Mouse (Mus musculus): Measurements from ENCODE around the gene Ppm1k.
"Not testable (repeated sequence)": the region's sequence is repeated elsewhere in the genome, so short reads cannot be mapped to it uniquely, and the experiment has no call there.

The Ppm1k gene

DNA sequence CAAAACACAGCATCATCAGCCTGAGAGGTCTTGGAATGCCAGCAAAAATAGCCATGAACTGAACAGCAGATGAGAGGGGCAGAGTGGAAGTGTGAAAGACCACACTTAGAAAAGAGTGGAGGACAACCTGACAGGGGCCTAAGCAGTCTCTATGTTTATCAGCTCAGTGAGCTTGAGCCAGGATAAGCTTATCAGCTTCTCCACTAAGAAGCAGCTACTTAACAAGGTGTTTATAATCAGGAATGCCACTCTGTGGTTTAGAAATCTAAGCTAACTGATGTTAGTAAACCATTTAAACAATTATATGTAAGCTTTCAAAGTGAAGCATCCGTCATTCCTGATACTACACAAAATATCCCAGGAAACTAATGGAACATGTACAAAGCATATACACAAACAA is 3.2 kb downstream of the Ppm1k start:
- DNase-seq (ENCODE audit: low read depth, low spot score): no peak

DNA sequence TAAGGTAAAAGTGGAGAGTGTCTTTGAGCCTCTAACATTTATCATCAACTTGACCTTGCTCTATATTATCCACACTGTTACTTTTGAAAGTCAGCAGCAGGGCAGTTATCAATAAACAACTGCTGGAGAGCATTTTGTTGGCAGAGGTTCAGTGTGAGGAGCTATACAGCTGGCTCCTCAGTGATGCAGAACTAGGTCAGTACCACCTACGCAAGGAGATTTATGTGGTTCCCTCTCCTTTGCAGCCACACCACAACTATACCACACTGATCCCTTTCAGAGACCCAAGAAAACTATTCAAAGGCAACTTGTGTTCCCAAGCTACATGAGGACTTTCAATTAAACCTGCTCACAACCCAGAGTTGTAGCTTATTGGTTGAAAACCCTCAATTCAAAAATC is 3.8 kb downstream of the Ppm1k start:
- no peak for DNase-seq (ENCODE audit: low read depth, low spot score)

- no peak for DNase-seq (ENCODE audit: low read depth, low spot score)
Measured at GRCm38 (mm10) chr6:57531011-57531410, 4.3 kb downstream of the Ppm1k start.

DNA sequence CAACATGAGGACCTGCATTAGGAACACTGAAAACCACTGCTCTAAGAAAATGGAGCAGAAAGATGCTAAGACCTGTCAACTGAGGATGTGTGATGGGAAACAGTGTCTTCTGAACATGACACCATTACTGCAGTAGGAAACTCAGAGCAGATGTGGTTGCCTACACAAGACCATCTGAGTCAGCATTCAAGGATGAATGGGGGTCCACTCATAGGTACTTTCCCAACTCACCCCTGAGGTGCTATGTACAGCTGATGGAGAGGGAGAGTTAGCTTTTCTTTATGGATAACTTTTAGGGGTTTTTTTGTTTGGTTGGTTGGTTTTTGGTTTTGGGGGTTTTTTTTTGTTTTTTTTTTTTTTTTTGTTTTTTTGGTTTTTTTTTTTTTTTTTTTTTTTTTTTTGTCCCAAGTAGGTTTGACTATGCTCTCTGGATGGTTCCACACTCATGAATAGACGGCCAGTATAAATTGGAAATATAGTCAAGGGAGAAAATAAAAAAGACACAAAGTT is 5.9 kb downstream of the Ppm1k start:
- no peak for DNase-seq (ENCODE audit: low read depth, low spot score)

DNA sequence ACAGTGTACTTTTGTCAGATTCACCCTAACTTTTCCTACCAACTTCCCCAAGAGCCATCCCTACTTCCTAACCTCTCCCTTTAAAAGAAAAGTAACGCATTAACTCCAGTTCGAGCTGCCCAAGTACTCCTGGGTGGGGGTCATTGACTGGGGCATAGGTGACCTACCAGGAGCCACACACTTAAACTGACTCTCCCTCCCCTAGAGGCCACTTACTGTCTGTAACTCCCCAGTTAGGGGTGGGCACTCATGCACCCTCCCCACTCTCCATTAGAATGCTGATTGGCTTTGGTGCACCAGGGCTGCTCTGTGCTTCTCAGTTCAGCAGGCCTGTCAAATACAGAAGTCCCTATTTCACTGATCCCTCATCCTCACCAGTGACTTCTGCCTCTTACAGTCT is 8.3 kb downstream of the Ppm1k start:
- DNase-seq (ENCODE audit: low read depth, low spot score): no peak

- no peak for DNase-seq (ENCODE audit: low read depth, low spot score)
Measured at GRCm38 (mm10) chr6:57524742-57525141, 10.5 kb downstream of the Ppm1k start.

DNA sequence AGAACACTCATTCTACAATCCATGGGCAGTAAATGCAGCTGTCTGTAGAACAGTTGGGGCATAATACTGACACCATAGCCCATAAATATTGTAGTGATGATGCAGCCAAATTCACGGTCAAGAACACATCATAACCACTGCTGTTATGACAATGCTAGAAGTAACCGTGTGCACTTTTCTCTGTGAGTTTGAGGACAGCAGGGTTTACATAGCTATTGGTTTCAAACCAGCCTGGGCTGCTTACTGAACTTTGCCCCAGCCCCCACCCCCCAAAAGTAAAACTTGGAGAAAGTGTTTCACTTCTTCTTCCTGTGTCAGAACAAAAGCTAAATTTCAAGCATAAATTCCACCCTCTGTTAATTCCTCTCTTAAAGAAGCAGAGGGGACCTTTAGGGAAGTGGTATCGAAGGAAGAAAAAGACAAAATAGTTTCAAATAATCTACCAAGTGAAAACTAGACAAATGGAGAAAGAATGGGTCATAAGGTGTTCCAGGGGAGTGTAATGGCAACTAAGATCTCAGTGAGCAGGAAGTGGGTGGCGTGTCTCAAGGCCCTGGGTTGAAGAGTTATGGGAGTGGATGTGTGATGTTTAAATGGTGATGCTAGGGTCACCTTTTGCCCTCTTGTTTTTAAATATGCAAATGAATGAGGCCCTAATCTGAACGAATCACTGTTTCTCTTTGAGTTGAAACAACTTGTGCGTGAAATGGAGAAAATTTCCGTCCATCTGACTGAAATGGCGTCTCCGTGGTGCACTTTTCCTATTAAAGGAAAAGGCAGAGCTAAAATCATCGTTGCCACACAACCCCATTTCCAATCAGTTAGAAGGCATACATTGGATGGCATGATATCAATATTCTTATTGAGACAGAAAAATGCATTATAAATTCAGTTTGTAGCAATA is 14.3 kb downstream of the Ppm1k start:
- no peak for DNase-seq (ENCODE audit: low read depth, low spot score)

DNA sequence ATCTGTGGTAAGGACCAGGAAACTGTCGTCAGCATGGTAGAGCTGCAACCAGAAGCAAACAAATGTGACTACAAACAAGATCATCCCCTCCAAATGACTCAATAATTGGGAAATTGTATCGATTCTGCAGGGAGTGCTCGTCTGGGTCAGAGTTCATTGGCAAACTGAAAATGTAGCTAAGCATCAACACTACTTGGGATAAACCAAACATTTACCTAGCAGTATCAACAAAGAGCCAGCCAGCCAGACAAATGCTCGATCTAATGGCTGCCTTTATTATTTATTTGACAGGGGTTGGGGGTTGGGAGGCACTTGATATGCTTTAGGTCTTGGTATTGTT is 21.3 kb downstream of the Ppm1k start:
- no peak for DNase-seq (ENCODE audit: low read depth, low spot score)

DNA sequence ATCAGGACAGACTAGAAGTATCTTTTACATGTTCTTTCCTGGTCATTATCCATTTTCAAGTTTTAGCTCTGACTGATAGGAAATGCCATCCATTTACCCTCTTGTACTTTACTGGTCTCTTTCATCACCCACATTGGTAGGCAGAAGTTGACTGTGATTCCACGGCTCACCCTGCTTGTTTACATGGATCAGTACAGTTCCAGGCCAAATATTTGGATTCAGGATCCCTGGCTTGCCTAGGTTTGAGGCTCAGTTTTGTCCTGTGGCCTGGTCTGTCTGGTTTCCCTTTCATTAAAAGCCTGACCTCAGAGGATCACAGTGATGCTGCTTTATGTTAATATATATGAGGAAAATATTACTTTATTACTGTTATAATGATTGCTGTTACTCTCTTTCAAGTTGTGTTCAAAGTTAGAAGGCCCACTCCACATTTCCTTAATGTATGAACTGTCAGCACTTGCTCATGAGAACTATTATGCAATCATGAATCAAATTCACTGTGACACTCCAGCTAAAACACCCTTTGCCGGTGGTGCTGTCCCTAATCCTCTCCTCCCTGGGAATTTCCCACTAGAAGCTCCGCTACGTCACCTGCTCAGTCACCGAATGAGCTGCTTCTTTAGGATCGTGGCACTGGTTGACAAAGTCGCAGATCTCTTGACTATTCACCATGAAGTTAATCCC is 21.8 kb downstream of the Ppm1k start:
- no peak for DNase-seq (ENCODE audit: low read depth, low spot score)

DNA sequence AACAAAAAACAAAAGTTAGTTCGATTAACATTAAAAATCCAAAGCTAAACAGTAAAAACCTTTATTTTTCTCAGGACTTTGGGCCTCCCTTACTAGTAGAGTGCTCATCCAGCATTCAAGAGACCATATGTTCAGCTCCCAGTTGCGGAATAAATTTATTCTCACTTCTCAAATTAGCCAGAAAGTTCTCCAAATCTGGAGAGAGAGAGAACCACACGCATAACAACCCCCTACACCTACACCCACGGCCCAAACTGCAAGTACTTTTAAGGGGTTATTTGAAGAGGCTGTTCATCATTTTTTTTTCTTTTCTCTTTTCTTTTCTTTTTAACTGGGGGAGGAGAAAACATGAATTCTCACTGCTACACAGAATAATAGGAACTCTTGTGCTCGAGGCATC is 23.4 kb downstream of the Ppm1k start:
- no peak for DNase-seq (ENCODE audit: low read depth, low spot score)

- DNase-seq (ENCODE audit: low read depth, low spot score): no peak
Measured at GRCm38 (mm10) chr6:57503662-57504379, 31.4 kb downstream of the Ppm1k start.

GRCm38 (mm10) chr6:57499209-57499608 is 36.1 kb downstream of the Ppm1k start:
- no peak for DNase-seq (ENCODE audit: low read depth, low spot score)

DNA sequence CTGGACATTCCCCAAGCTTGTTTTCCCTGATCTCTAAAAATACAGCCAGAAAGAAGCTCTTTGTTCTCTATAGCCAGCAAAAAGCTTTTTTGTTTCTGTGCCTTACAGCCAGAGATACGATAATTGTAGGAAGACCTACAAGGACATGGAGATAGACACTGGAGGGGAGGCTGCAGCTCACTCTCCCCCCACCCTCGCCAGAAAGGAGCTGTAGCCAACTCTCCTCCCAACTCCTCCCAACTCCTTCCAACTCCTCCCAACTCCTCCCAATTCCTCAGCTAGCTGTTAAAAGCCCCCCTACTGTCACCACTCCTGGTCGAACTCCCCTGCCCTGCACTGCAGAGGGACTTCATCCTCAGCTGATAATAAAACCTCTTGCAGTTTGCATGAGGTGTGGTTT is 67.1 kb downstream of the Ppm1k start:
- DNase-seq (ENCODE audit: low read depth, low spot score): not testable (repeated sequence)
